Mouse (Mus musculus) heart, postnatal 14 days (tissue): Measurements from ENCODE around the gene Phex. TPM values are rescaled to one million over a fixed set of nuclear protein-coding genes. Genes with fewer than 3 reads are reported as not detected.

Experiments
- DNase-seq, 2 experiments: peaks; one replicate each; pipeline ENCODE4 v3.0.0; 2021 to 2022
- intact Hi-C: fragments of 180-260 bp; cut with DNase I; formaldehyde crosslinking; loops from one replicate; pipeline ENCODE4 v1.15.1; 2025
- total RNA-seq, 2 experiments: library from RNA; stranded (reverse); gene quantifications; 2 replicates each; pipeline ENCODE4 v1.2.3; 2021

Gene Phex
- total RNA-seq, 2 experiments from 2014 or later: 0.07 to 0.10 TPM

DNA sequence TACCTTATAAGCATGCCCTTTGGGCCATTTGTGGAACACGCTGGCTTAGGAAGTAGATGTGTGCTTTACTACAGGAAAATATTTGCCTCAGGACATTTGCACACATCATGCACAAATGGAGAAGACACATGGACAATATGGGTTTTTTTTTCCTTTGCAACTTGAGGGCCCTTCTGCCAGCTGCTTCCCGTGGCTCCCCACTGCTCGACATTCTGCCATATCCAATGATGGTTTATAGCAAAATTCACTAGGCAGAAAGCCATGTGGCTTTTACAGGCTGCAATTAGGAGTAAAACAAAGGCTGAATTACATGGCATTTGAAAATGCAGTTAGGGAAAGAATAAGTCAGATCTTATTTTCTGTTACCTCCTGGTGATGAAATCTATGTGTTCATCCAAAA lies 104.8 kb downstream of the Phex start:
- intact Hi-C loops: no loop called here
- no peak for DNase-seq

DNA sequence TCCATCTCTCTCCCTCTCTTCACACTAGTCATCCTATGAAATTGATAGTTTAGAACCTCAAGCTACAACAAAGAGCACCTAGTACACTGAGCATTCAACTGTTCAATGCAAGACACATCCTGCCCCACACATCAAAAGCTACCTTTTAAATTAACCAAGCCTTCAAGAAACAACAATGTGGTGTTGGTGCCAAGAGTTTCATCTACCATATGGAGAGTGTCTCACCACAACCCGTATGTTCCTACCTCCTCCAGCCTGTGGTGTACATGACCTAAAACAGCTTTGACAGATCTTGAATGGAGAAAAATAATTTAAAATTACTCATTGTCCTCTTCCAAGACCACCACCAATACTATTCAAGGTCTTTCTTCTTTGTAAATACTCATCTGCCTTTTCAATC lies 106.9 kb downstream of the Phex start:
- intact Hi-C loops: loop anchor here (5.0 to 10.0 kb wide), 2 partner anchors 396 to 1663 kb away; no protein-coding TSS in a partner anchor

DNA sequence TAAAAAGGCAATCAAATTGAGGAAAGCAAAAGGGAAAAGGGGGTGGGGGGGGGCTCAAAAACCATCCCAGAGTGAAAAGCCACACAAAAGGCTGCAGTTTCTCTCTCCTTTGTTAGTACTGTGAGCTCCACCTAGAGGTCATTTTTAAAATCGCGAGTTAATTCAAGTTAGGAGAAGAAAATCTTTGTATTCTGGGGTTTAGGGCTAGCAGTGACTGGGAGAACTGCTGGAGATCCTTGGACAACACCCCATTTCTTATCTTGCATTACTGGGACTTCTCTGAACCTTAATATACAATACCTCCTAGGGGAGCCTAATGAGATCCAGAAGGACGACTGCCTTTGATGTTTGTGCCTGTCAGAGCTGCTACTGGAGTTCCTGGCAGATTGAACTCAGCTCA lies 107.7 kb downstream of the Phex start:
- peak in 1 of 2 experiments; percentile 6 for DNase-seq

More for the DNA sequence above, 106.9 kb downstream of the Phex start:
- no peak for DNase-seq

DNA sequence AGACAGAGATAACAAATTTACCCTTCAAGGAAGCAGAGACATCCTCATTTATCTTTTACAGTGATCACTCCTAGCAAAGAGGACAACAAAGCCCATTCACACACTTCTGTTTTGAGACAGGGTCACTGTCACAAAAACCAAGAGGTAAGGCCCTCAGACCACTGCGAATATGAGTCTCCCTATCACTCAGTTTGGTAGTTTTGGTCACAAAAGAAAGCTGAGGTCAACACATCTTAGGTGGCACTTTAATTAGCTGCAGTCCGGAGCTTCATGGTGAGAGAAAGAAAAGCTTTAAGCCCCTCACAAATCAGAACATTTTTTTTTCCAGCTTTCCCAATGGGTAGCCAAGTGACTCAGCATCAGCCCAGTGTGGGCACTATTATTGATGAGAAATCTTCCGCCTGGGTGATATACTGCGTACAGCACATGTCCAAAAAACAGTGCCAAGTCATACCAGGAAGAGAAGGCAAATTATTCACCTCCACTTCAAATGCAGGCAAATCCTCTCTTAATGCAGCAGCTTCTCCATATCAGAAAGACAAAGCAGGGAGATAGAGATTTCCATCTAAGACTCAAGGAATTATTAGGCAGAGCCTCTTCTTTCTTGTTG lies 108.2 kb downstream of the Phex start:
- intact Hi-C loops: loop anchor here (5.0 to 10.0 kb wide), 2 partner anchors 395 to 1662 kb away; no protein-coding TSS in a partner anchor
- DNase-seq: no peak

More for the DNA sequence above, 107.7 kb downstream of the Phex start:
- intact Hi-C loops: loop anchor here (5.0 to 10.0 kb wide), 2 partner anchors 395 to 1663 kb away; no protein-coding TSS in a partner anchor

DNA sequence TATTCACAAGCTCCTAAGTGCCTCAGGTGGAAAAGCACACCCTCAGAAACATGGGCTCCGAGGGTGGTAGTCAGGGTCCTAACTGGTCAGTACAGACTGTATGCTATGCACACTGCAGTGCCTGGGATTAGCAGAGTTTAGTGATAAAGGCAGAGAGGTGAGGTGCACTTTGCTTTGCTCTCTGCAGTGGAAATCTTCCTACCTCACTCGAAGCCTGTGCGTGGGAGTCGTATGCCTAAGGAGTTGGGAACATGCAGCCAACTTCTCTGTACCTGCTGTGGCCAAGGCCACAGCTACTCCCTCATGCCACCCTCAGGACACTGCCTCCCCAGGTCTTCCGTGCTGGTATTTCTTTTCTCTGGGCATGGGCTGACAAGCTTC lies 109.3 kb downstream of the Phex start:
- intact Hi-C loops: loop anchor here (5.0 to 10.0 kb wide), 2 partner anchors 394 to 1661 kb away; no protein-coding TSS in a partner anchor
- no peak for DNase-seq

DNA sequence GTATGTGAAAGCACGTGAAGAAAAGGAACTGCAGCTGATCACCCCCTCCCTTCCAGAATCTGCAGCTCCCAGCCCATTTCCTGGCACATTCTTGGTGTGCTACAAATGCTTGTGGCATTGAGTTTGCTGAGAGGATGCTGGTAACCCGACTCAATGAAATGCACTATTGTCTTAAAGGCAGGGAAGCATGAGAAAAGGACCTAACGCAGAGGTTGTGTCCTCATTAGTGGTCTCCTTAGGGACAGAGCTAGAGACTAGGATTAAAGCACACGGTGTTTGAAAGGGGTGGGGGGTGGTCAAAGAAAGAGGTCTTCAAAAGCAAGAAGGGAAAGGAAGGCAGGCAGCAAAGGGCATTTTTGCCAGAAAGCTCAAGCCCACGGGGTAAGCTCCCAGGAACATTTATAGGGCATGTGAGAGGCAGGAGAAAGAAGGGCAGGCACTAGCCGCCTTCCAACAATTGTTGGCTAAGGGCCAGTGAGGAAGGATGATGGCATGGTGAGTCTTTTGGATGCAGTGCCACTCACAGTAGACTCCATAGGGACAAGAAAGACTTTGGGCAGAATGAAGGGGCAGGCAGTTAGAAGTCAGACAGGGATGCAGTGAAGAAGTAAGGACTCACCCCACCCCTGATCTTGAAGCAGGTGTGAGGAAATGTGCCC lies 109.8 kb downstream of the Phex start:
- intact Hi-C loops: loop anchor here (5.0 to 10.0 kb wide), 2 partner anchors 393 to 1661 kb away; no protein-coding TSS in a partner anchor
- no peak for DNase-seq

DNA sequence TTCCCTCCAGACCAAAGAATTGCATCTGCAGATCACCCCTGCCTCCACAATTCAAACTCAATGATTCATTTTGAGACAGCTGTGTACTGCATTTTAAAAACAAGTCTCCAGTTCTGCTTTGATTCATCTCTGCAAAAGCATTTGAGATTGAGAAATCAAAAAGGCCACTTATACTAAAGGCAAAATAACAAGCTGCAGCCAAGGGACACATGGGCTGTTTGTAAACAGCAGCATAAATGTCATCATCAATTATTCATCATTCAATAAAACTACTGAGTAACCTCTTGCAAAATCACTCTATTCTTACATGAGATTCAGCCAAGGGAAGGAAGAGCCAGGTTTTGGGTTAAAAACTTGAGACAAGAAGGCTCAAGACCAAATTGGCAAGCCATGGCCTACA lies 122.7 kb downstream of the Phex start:
- no peak for DNase-seq
- intact Hi-C loops: no loop called here

DNA sequence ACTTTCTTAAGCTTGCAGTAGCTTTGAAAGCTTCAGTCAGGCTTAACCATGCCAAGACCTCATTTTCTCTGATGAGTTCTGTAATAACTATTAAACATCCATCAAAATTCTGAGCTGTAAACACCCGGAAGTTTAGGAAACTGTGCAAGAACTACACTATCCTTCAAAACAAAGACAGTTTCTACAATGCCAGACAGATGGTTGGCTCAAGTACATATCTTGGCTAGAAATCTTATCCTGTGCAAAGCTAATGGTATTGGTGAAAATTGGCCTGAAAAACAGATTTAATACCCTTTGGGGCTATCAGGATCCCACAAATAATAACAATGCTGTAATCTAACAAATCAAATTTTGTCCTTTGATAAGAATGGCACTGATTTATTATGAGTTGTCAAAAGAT lies 138.5 kb downstream of the Phex start:
- intact Hi-C loops: no loop called here

DNA sequence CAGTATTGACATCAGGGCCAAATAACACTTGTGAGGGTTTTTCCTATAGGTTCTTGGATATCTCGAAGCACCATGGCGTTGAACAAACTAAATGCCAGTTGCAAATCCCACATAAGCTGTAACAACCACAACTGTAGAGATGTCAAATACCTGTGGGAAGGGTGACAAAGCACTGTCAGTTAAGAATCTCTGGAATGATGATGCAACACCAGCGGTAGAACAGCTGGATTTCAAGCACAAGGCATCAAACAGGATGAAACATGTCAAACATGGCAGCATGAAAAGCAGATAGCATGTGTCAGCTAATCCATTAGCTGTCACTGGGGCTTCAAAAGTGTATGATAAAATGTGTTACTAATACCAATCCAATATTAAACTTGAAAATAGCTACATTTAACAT lies 141.8 kb downstream of the Phex start:
- intact Hi-C loops: no loop called here

More for the DNA sequence above, 138.5 kb downstream of the Phex start:
- DNase-seq: no peak

DNA sequence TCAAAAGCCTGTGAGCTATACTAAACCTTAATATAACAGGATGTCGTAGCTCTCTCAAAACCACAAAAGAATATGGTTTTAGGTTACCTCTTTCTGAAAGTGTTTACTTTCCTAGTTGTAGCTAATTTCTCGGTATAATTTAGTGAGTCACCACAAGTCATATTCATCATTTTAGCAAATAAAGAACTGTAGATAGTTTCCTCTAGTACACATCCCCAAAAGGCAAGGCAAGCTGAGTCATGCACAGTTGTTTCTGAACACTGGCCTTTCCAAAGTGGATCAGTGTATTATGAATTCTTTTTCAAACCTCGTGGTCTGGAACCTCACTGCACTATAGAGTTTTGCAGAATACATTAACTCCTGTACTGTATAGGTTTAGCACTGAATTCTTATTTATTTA lies 143.5 kb downstream of the Phex start:
- no peak for DNase-seq
- intact Hi-C loops: no loop called here

More for the DNA sequence above, 141.8 kb downstream of the Phex start:
- DNase-seq: no peak

DNA sequence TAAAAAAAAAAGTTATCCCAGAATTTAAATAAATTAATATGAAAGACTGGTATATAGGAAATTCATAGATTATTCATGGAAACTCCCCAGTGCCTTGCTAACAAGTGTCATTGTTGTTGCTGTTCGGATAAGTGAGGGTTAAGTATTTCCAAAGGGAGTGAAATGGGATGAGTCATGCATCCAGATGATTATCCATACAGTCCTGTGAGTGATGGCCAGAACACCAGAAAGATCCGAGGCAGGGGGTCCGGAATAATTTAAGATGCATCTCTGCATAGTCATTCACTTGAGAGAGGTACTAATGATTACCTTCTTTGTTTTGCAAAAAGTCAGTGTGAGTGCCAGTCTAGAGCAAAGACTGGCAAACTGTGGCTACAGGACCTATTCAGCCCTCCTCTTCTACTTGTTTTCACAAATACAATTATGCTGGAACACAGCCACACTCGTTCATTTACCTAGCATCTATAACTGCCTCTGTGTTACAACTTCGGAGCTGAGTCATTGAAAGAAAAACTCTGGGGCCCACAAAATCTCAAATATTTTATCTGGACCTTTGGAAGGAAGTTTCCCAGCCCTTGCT lies 145.3 kb downstream of the Phex start:
- intact Hi-C loops: no loop called here

DNA sequence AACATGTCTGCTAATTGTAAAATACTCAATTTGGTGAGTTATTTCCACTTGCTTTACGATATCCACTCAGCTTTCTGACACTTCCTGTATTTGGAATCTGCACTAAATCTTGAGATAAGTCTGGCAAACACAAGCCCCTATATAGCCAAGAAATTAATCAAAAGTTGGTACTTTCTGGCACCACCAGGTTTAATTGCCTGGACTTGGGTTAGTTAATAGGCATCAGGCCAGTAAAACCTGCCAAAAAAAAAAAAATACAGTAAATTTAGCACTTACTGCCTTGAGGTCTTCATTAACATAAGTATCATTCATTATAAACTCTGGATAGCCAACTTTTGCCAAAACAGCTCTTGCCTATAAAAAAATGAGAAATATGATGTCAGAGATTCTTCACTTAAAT lies 147.0 kb downstream of the Phex start:
- intact Hi-C loops: no loop called here
- no peak for DNase-seq

More for the DNA sequence above, 145.3 kb downstream of the Phex start:
- no peak for DNase-seq

DNA sequence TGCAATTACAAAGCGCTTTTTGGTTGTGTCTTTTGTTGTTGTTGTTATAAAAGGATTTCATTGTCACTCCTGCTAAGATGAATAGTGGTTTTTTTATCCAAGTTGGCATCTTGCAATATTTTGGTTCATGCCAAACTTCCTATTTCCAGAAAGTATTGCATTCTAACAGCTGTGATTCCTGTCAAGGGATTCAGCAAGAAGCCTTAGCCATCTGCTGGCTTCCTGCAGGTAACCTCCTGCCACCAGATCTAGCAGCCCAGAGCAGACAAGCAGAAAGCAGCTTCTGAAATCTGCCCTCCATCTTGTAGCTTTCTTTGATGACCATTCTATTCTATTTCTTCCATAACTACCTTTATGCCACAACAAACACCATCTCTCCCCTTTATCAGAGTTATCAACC lies 212.4 kb downstream of the Phex start:
- DNase-seq: no peak
- intact Hi-C loops: no loop called here

DNA sequence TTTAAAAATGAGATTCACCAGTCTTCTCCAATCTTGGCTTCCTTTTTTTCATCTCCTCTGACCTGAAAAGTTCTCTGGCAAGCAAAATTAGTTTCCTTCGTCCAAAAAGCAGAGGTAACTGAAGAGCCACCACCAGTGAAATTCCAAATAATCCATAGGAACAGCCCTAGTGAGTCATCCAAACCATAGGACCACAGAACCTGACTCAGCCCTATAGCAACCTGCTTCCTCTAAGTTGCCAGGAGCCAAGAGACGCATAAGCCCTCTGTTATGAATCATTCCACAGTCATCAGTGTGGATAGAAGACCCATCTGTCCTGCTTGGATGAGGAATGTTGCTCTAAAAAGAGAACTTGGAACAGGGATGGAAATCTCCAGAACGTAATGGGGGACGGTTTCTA lies 230.9 kb downstream of the Phex start:
- intact Hi-C loops: no loop called here
- no peak for DNase-seq

DNA sequence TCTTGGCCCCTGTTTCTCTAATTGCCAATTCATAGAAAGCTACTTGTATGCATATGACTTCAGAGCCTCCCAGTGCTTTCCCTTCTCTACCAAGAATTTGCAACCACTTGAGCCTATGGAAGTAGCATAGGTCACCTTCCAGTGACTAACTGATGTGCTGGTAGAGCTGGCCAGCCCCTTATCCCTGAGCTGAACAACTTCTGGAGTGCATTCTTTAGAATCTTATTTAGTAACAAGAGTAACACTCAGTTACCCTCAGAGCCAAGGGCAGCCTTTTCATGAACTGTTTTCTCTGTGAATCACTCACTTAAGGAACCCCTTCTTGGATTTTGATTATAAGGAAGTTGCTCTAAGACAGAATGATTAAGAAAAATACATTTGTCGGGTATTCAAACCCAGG lies 234.3 kb downstream of the Phex start:
- no peak for DNase-seq
- intact Hi-C loops: no loop called here

DNA sequence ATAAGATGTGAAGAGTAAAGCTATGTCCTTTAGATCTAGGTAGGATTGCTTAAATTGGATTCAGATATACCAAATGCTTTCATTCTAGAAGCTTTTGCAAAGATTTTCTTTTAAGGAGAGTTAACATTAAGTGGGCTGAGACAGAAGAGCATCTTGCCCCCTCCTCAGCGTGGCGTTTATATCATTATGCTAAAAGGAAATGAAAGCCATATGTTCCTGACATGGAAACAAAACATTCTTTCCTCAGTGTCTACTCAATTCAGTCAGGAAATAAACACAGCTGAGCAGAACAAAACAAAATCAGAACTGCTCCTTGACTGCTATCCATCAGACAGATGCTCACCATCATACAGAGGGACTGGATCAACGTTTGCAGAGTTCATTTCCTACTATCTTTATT lies 251.0 kb downstream of the Phex start:
- intact Hi-C loops: no loop called here
- DNase-seq: no peak

DNA sequence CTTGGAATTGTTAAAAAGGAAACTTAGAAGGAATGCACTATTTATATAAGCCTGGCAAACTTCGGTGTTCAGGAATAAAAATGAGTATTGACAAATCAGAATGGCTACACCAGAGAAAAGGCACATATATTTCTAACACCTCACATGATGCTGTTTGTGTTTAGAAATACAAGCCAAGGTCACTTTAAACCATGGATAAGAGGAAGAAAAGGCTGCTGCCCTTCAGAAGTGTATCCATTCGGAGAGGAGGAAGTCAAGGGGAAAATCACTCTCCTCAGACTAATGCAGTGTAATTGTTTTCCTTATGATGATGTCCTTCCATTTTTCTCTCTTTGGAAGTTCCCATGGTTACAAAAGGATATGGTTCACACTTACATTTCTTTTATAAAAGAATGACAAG lies 251.7 kb downstream of the Phex start:
- intact Hi-C loops: no loop called here
- DNase-seq: no peak

DNA sequence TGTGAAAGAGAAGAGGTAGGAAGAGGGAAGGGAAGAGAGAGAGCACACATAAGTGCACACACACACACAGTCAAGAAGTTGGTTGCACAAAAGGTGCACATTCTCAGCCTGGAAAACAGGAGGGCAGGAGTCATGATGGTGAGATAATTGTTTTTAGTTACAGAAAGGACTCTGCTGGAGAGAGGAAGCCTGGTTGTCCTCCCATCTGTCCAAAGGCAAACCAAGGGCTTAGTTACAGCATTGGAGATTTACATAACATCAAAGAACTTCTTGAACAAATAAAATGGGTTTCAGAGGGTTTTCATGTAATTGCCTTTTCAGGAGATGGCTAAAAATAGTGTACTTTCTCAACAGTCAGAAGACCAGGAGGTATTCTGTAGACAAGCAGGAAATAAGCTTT lies 270.4 kb downstream of the Phex start:
- intact Hi-C loops: no loop called here

DNA sequence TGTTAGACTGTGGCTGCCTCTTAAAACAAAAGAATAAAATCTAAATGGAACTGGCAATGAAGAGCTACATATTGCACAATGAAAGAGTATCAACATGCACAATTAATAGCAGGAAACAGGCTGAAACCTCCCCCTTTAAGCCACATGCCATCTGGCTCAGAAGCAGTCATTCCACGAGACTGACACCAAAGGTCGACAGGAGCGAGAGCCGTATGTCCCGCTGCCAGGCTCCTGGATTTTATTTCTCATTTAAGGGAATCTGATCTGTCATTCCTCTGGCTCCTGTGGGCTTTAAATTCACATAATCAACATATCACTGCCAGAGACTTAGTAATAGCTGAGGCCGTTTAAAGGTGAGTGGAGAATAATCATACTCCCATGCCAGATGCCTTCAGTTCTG lies 275.5 kb downstream of the Phex start:
- intact Hi-C loops: no loop called here
- DNase-seq: no peak

More for the DNA sequence above, 270.4 kb downstream of the Phex start:
- DNase-seq: no peak
